Mouse (Mus musculus): ENCODE measurements around the gene Panx1.
A peak's percentile ranks its signal among the peaks of the same experiment; 100 is the strongest.

GRCm38 (mm10) chr9:15015223-15015956 lies 29.9 kb downstream of the Panx1 start:
- TF ChIP-seq CTCF (IDR thresholded peaks at IDR 0.05; ENCODE audit: low read depth): peak; percentile 91
- TF ChIP-seq EP300 (IDR thresholded peaks at IDR 0.05; ENCODE audit: low read depth): no peak
